Mouse (Mus musculus) midbrain, postnatal 0 days (tissue): ENCODE results near the gene Gna11. TPM values are rescaled to one million over a fixed set of nuclear protein-coding genes. Genes with fewer than 3 reads are reported as not detected.

Experiments used
- ATAC-seq: fragments of 200-750 bp; cut with Nextera tagmentation; 2 replicates; pipeline ENCODE4 v1.8.0; 2017; ENCODE audit warnings: moderate number of reproducible peaks, mild to moderate bottlenecking, moderate TSS enrichment, moderate library complexity; ENCODE audit not compliant: low FRiP score
- DNase-seq: peaks from one replicate; pipeline ENCODE4 v3.0.0-alpha.2; 2015; ENCODE audit warnings: low spot score
- H3K27ac ChIP-seq: fragments of 300-500 bp; sonication (generic); 2 replicates; pipeline ENCODE4 v1.5.1; 2014; ENCODE audit warnings: low read depth, mild to moderate bottlenecking, low read length, mixed read lengths
- H3K27me3 ChIP-seq: fragments of 300-500 bp; sonication (generic); 2 replicates; pipeline ENCODE4 v1.6.1; 2014; ENCODE audit warnings: low read length, control low read depth, mixed read lengths; ENCODE audit not compliant: insufficient read depth
- H3K36me3 ChIP-seq: fragments of 300-500 bp; sonication (generic); 2 replicates; pipeline ENCODE4 v1.6.1; 2014; ENCODE audit warnings: low read length, control low read depth, mixed read lengths; ENCODE audit not compliant: insufficient read depth
- H3K4me1 ChIP-seq: fragments of 300-500 bp; sonication (generic); 2 replicates; pipeline ENCODE4 v1.6.1; 2014; ENCODE audit warnings: mild to moderate bottlenecking, control low read depth, antibody characterized with exemption, low read length, mixed read lengths; ENCODE audit not compliant: insufficient read depth
- H3K4me2 ChIP-seq: fragments of 300-500 bp; sonication (generic); 2 replicates; pipeline ENCODE4 v1.6.1; 2014; ENCODE audit warnings: low read depth, mild to moderate bottlenecking, low read length, mixed read lengths; ENCODE audit not compliant: poor library complexity, severe bottlenecking
- H3K4me3 ChIP-seq: fragments of 300-500 bp; sonication (generic); 2 replicates; pipeline ENCODE4 v1.5.1; 2014; ENCODE audit warnings: low read depth, mild to moderate bottlenecking, low read length, moderate library complexity
- H3K9ac ChIP-seq: fragments of 300-500 bp; sonication (generic); replicated peaks from 2 replicates; pipeline ENCODE4 v1.6.1; 2014; ENCODE audit warnings: mild to moderate bottlenecking, low read length, moderate library complexity, mixed read lengths; ENCODE audit not compliant: poor library complexity, severe bottlenecking
- H3K9me3 ChIP-seq: fragments of 300-500 bp; sonication (generic); 2 replicates; pipeline ENCODE4 v1.6.1; 2016; ENCODE audit warnings: low read length, control low read depth
- CTCF ChIP-seq: IDR thresholded peaks from 2 replicates; pipeline ENCODE4 v1.5.1; 2016; ENCODE audit warnings: antibody characterized with exemption, mild to moderate bottlenecking
- WGBS: fragments of 180-500 bp; shearing (Covaris S2); extraction: QIAGEN DNeasy Blood & Tissue Kit; methylation state at CpG from one replicate; pipeline ENCODE4 v1.1.7; 2014; 5-methylcytosine and 5-hydroxymethylcytosine counted together
- polyA plus RNA-seq: library from polyadenylated mRNA; unstranded; fragments of >200 nt; fragmentation: Nextera tagmentation; extraction: Ambion mirVana; gene quantifications from 2 replicates; pipeline ENCODE4 v1.2.1, GENCODE M21; 2015
- total RNA-seq: library from RNA; depleted of rRNA; stranded (reverse); fragments of >200 nt; gene quantifications from 2 replicates; pipeline ENCODE4 v1.2.3, GENCODE M21; 2014

Gna11 gene
- total and polyA plus RNA-seq, 2 experiments from 2014 or later: 108 to 130 TPM

DNA sequence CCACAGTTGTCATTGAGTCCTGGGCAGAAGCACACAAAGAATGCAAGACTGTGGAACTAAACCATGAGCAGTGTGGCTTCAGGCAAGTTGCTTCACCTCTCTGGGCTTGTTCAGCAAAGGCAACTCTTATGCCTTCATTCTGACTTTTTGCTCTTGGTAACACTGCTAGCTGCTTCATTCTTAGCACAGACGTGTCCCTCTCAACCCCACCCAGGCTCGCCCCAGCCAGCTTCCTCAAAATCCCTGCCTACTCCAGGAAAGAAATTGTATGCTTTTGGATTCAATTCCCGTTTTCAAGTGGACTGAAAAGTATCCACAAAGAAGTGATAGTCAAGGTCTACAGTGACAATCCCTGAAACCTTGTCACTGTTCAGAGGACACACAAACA is 25.0 kb downstream of the Gna11 start:
- ATAC-seq (no peak), DNase-seq (no peak)
- Histone ChIP-seq H3K4me1 (no peaks in the 10 kb centered on the region), H3K27ac (no peak overlapping the region), H3K36me3 (no peaks in the 10 kb centered on the region), H3K27me3 (no peaks in the 10 kb centered on the region; the same call in 1 of the 2 replicates), H3K4me2 (no peak overlapping the region), H3K9ac (no peak overlapping the region), H3K4me3 (no peak overlapping the region), H3K9me3 (no peaks in the 10 kb centered on the region)
- WGBS: 72% methylated on average over 3 of the region's 3 CpGs
- TF ChIP-seq CTCF: no peak

DNA sequence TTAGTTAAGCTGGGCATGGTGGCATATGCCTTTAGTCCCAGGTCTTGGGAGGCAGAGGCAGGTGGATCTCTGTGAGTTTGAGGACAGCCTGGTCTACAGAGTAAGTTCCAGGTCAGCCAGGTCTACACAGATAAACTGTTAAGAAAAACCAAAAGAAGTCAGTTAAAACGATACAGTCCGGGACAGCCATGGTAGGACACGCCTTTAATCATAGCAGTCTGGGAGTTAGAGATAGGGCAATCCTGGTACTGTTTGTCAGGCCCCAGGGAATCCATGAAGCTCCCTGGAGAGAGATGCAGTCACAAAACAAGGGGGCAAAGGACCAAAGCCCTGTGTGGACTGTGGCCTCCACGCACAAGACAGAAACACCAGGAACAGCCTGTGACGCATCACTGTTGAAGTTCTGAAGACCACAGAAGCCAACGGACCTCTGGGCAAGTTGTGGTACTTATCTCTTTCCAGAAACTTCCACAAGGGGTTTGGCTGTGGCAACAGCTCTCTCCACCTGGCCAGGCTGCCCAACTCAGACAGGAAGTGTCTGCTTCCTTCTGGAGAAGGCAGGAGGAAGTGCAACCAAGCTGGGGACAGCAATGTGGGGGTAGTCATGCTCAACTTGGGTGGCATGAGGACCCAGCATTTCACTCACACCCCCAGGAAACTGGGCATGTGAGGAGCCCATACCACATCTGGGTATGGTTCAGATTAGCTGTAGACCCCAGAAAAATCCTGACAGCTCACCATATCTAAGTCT is 25.6 kb downstream of the Gna11 start:
- Histone ChIP-seq H3K9me3 (no peaks in the 10 kb centered on the region), H3K9ac (no peak overlapping the region), H3K4me3 (no peak overlapping the region), H3K36me3 (no peaks in the 10 kb centered on the region), H3K4me1 (no peaks in the 10 kb centered on the region), H3K27me3 (no peaks in the 10 kb centered on the region; the same call in 1 of the 2 replicates), H3K27ac (no peak overlapping the region), H3K4me2 (no peak overlapping the region)
- WGBS: 87% methylated on average over 6 of the region's 6 CpGs
- ATAC-seq (no peak), DNase-seq (no peak)
- TF ChIP-seq CTCF: no peak

DNA sequence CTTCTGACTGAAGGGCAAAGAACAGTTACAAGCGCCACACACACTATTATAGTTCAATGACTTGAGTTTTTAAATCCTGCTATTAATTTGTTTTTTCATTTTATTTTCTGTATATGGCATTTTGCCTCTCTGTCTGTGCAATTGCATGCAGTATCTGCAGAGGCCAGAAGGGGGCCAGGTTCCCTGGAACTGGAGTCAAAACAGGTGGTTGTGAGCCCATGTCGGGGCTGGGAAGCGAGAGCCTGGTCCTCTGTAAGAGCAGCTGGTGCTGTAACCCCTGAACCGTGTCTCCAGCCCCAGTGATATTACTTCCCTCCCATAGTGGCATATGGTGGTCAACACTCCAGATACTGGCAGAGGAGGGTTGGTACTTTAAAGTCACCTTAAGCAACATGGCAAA is 26.4 kb downstream of the Gna11 start:
- Histone ChIP-seq H3K27me3 (no peaks in the 10 kb centered on the region), H3K36me3 (no peaks in the 10 kb centered on the region), H3K4me2 (no peak overlapping the region), H3K9me3 (no peaks in the 10 kb centered on the region), H3K27ac (no peak overlapping the region), H3K4me3 (no peak overlapping the region), H3K4me1 (no peaks in the 10 kb centered on the region), H3K9ac (no peak overlapping the region)
- peak; percentile 75 for TF ChIP-seq CTCF
- 17% methylated on average over 4 of the region's 4 CpGs for WGBS
- DNase-seq (peak; percentile 61), ATAC-seq (no peak)

DNA sequence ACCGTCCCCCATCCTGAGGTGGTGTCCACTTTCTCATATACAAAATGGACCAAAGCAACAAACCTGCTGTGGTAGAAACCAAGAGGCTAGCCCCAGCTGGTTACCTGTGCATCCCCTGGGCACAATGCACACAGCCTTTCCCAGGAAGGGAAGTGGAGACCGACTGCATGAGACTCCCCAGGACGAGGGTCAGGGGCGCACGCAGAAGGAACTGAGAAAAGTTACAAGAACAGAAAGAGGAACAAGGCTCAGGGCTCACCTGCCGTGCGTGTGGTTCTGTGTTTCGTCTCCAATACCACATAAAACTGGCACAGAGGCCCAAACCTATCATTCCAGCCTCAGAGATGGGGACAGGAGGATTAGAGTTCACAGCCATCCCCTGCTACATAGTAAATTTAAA is 27.8 kb downstream of the Gna11 start:
- Histone ChIP-seq H3K4me1 (no peaks in the 10 kb centered on the region), H3K36me3 (no peaks in the 10 kb centered on the region), H3K4me2 (no peak overlapping the region), H3K27ac (no peak overlapping the region), H3K9me3 (no peaks in the 10 kb centered on the region), H3K27me3 (0 out of 2 replicates have a peak, but pooled peaks cover 3% of the 10 kb centered on the region), H3K9ac (no peak overlapping the region), H3K4me3 (no peak overlapping the region)
- no peak for ATAC-seq
- WGBS: 74% methylated on average over 8 of the region's 8 CpGs
- TF ChIP-seq CTCF: no peak
- DNase-seq: no peak

DNA sequence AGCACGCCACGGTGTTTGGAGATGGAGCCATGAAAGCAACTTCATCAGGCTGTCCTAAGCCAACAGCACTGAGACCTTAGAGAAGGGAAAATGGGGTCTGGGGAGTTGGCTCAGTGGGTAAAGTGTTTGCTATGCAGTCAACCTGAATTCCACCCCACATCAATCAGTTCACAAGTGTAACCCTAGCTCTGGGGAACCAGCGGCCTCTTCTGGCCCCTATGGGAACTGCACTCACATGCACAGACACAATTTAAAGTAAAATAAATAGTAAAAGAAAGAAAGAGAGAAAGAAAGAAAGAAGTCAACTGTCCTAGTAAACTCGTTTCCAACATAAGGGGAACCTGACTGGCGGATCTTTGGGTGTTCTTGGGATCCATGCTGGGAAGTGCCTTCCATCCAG is 31.2 kb downstream of the Gna11 start:
- Histone ChIP-seq H3K27me3 (peaks cover 3% of the 10 kb centered on the region; the same call in 1 of the 2 replicates), H3K4me2 (no peak overlapping the region), H3K4me3 (no peak overlapping the region), H3K36me3 (no peaks in the 10 kb centered on the region), H3K9me3 (no peaks in the 10 kb centered on the region), H3K4me1 (no peaks in the 10 kb centered on the region), H3K9ac (no peak overlapping the region), H3K27ac (no peak overlapping the region)
- DNase-seq: no peak
- TF ChIP-seq CTCF: no peak; the same call in 1 of the 2 replicates
- ATAC-seq: no peak
- 86% methylated on average over 5 of the region's 5 CpGs for WGBS

DNA sequence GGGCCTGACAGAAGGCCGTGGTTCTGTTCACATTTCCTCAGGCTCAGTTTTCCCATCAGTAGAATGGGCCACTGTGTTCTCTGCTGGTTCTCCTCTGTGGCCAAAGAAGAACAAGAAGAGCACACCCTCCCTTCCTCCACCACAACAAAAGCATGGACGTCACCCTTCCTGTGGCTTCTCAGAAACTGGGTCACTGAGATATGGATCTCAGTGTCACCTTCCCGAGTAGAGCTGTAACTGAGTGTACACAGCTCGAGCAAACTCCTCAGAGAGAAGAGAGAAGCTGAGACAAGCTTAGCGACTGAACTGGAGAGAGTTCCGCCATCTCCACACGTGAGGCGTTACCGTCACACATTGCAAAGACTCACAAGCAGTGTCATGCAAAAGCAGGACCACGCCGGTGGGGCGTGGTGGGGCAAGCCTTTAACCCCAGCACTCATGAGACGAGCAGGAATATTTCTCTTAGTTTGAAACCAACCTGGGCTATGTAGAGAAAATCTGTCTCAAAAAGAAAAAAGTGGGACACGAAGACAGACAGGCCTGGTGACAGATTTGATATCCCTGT is 34.7 kb downstream of the Gna11 start:
- Histone ChIP-seq H3K27me3 (peaks cover 3% of the 10 kb centered on the region; the same call in 1 of the 2 replicates), H3K27ac (no peak overlapping the region), H3K36me3 (no peaks in the 10 kb centered on the region), H3K4me2 (no peak overlapping the region), H3K4me1 (no peaks in the 10 kb centered on the region), H3K4me3 (no peak overlapping the region), H3K9ac (no peak overlapping the region), H3K9me3 (no peaks in the 10 kb centered on the region)
- ATAC-seq: no peak
- no peak for DNase-seq
- no peak for TF ChIP-seq CTCF
- WGBS: 80% methylated on average over 14 of the region's 14 CpGs
